Mouse (Mus musculus) urinary bladder, postnatal 4 days (tissue): ENCODE measurements around the gene Hist1h4f.
"Not testable (repeated sequence)": the region's sequence is repeated elsewhere in the genome, so short reads cannot be mapped to it uniquely, and the experiment has no call there.

Experiments used
- DNase-seq, 2 experiments: peaks; one replicate each; pipeline ENCODE4 v3.0.0; 2021 to 2022; ENCODE audit warnings: low spot score in 2 of 2

Gene Hist1h4f

GRCm38 (mm10) chr13:23554925-23555838 is 3.7 kb upstream of the Hist1h4f start:
- peak; percentile 65 to 74 for DNase-seq

GRCm38 (mm10) chr13:23554393-23554792 is 2.9 kb upstream of the Hist1h4f start:
- no peak for DNase-seq

- no peak for DNase-seq
Measured at GRCm38 (mm10) chr13:23552962-23553361, 1.5 kb upstream of the Hist1h4f start, which contains the start of gene Hist1h1d. Gene Hist1h1d, plus strand, starts transcription at chr13:23553262.

- no peak for DNase-seq
Measured at GRCm38 (mm10) chr13:23551931-23552914, 775 bp upstream of the Hist1h4f start.

- DNase-seq = no peak
Measured at GRCm38 (mm10) chr13:23550761-23551145, 695 bp downstream of the Hist1h4f start.

- DNase-seq = no peak
Measured at GRCm38 (mm10) chr13:23546694-23547093, 4.8 kb downstream of the Hist1h4f start.

GRCm38 (mm10) chr13:23544787-23545120 is 6.7 kb downstream of the Hist1h4f start:
- DNase-seq = not testable (repeated sequence)

- DNase-seq = peak in 1 of 2 experiments; percentile 63
Measured at GRCm38 (mm10) chr13:23543965-23544786, 7.3 kb downstream of the Hist1h4f start, which contains the start of gene Hist1h3f. Gene Hist1h3f, plus strand, starts transcription at chr13:23544052.

GRCm38 (mm10) chr13:23542999-23543607 is 8.3 kb downstream of the Hist1h4f start, which contains the start of gene Hist1h2bh:
Gene Hist1h2bh, minus strand, starts transcription at chr13:23543392.
- peak in 1 of 2 experiments; percentile 47 for DNase-seq

- DNase-seq = not testable (repeated sequence)
Measured at GRCm38 (mm10) chr13:23542225-23542980, 9.0 kb downstream of the Hist1h4f start.

GRCm38 (mm10) chr13:23541497-23541896 is 10.0 kb downstream of the Hist1h4f start:
- DNase-seq = no peak

- DNase-seq = not testable (repeated sequence)
Measured at GRCm38 (mm10) chr13:23539821-23540220, 11.6 kb downstream of the Hist1h4f start.

- DNase-seq = no peak
Measured at GRCm38 (mm10) chr13:23538249-23538648, 13.2 kb downstream of the Hist1h4f start.

- no peak for DNase-seq
Measured at GRCm38 (mm10) chr13:23537006-23537710, 14.3 kb downstream of the Hist1h4f start.

- no peak for DNase-seq
Measured at GRCm38 (mm10) chr13:23536076-23536822, 15.2 kb downstream of the Hist1h4f start.

GRCm38 (mm10) chr13:23535137-23536075 is 16.0 kb downstream of the Hist1h4f start, which contains the start of gene Hist1h3g:
Gene Hist1h3g, plus strand, starts transcription at chr13:23535422.
- DNase-seq = peak; percentile 75 to 78
